Mouse (Mus musculus) retina, postnatal 7 days (tissue): ENCODE measurements at regions not wholly inside any gene's neighbourhood (a gene's known extent, or its start where the extent isn't known, plus 50 kb on each side); places are given as distances from the start of the nearest gene placed in this dataset.

Experiments used
- DNase-seq: peaks from one replicate; pipeline ENCODE4 v3.0.0-alpha.2; 2012; ENCODE audit warnings: low read depth, low spot score

DNA sequence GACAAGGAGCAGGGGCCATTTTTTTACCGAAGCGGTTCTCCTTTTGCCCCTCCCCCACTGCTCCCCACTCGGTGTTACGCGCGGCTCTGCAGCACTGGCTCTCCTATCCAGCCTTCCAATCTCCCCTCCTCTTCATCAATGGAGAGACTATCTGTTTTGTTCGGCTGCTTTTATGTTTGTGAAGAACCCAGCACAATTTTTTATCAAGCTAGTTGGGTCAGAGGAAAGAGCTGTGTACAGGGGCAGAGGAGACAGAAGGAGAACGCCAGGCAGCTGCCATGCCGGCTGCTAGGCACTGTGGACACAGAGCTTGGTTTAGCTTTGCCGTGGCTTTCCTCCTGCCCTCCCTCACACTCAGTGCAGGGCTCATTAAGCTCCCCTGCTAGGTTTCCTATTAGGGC, 280.3 kb downstream of the Sox11 start:
- DNase-seq: no peak

- no peak for DNase-seq
These were observed 281.2 kb downstream of the Sox11 start for GRCm38 (mm10) chr12:27060899-27061762.

DNA sequence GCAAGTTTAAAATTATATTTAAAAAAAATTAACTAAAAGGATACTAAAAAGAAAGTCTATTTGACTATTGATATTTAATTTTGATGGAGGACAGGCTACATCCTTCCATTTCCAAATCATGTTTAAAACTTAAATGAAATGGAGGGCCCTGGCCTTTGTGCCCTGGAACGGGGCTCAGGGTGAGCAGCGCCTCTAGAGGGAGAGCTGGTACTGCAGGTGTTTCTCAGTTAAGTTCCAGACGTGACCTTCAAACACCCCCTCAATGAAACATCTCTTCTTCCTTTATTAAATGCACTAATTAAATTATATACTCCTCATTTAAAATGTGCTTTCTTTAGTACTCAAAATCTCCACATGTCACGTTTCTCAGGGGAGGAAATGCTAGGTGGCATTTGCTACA, 282.5 kb downstream of the Sox11 start:
- DNase-seq: no peak

DNA sequence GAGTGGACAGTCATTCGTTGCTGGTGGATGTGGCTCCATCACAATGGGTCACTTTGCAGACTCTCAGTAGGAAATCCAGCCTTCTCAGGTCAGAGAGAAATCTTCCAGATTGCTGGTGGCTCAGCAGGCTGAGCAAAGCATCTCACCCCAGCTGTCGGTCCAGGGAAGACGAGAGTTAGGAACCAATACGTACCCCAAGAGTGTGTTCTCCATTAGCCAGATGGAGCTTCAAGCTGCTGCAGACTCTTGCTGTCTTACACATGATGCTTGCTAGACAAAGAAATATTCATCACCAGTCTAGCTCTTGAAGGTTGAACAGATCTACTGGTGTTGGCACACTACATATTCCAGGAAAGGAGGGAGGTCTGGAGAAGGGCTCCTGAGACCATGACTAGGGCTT, 288.0 kb downstream of the Sox11 start:
- no peak for DNase-seq

DNA sequence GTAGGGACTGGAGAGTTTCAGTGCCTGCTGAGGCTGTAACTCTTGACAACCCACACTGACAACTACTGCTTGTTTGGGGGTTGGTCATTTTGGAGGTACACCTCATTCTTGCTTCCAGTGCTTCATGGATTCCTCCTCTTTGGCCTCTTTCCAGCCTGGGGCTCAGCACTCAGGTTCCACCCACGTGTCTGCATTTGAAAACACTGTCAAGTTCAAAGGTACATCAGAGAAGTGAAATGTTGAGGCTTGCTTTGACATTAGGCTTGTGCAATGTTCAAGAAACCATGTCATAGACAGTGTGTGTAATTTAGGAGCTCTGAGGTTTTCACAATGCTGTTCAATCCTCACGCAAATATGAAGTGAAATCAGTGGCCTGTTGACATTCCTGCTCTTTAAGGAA, 304.5 kb downstream of the Sox11 start:
- no peak for DNase-seq

DNA sequence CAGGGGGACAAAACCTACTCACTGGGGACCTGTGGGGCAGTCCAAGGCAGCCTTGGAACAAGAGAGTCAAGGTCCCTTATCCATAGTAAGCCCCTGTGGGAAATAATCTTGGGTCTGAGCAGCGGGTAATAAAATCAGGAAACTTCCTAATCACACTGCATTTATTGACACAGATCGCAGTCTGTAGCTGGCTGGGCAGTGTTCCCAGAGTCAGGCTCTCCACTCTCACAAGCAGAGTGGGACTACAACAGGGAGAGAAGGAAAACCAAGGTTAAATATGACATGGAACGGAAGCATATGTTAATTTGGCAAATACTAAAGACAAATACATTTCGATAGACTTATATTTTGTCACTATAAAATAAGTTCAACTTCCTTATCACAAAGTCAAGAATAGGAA, 322.6 kb downstream of the Sox11 start:
- no peak for DNase-seq

DNA sequence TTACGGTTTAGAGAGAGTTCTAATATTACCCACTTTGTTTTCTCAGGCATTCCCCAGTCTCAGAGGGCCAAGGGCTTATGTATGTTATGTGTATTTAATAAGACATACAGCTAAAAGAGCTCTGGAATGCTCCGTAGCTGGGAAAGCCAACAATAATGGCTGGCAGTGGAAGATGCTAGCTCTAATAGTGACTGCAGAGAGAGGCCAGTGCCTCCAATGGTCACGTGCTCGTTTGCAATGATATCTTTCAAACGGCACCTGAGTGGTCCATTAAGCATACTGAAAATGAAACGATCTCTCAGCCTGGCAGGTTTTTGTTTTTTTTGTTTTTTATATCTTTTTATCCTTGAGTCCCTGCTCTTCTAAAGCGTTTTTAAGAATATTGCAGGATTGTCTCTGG, 324.0 kb downstream of the Sox11 start:
- no peak for DNase-seq

DNA sequence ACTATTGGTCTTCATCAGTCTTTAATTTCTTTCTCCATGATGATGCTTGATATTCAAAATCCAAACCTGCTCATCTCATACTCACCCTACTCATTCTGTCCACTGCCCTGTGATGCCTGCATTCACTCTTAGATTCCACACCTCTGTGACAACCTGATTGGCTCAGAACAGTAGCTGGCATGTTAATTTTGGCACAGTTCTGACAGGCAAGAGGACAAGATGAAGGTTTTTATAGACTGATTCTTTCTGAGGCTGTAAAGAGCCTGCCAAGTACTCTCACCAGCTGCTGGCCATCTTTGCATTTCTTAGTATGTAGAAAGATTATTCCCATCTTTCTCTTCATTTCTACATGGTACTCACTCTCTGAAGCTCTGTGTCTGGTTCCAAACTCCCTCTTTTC, 343.1 kb downstream of the Sox11 start:
- no peak for DNase-seq

- no peak for DNase-seq
These were observed 365.9 kb downstream of the Sox11 start for GRCm38 (mm10) chr12:26976284-26977065.

DNA sequence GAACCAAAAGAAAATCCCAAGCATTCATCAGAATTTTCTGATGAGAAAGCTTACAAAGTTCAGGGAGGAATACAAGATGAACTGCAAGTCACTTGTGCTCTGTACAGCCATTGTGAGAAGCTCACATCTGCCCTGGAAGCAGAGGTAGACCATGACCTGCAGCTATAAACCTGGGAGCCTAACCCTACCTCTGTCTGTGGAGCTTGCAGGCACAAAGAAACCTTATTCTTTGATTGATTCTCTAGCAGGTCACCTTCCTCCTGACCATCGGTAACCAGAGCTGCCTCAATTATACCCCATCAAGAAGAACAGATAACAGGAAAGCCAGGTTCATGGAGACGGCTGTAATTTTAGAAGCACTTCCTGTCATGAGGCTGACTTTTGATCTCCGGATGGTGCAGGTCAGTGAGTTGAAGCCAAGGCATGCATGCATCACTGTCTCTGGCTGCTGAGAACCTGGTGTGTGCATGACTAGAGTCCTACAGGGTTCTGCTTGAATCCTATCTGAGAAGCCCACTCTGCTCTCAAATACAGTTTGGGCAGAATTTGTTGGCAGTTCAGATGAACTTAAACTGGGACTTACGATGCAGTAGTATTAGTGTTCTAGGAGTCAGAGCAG, 369.8 kb downstream of the Sox11 start:
- DNase-seq: no peak

DNA sequence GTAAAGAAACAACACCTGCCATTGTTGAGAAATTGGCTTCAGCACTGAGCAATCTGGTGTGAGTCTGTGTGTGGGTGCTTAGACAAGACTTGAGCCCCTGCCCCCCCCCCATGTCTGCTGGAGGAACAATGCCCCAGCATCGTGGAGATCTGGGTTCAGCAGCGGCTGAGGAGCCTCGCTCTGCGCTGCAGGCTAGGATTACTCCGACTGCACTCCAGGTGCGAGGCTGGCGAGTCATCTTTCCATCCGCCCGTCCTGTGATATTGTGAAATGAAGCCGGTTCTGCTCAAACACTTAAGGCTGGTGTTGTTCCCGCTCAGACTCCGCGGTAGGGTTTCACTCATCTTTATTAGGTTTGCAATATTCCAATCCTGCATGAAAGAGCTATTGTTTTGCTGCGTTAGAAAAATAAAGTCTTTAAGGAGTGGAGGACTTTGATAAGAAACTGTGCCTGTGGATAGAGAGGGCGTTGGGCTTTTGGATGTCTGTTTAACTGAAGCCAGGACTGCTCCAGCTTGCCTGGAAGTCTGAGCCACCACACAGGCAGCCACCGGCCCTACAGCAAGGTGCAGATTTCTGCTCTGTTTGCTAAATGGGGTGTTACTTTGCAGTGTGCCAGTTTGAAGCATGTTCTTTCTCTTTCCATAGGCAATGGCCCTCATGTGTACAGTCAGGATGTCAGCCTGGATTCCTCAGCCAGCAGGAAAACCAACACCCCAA, 375.2 kb downstream of the Sox11 start:
- no peak for DNase-seq

DNA sequence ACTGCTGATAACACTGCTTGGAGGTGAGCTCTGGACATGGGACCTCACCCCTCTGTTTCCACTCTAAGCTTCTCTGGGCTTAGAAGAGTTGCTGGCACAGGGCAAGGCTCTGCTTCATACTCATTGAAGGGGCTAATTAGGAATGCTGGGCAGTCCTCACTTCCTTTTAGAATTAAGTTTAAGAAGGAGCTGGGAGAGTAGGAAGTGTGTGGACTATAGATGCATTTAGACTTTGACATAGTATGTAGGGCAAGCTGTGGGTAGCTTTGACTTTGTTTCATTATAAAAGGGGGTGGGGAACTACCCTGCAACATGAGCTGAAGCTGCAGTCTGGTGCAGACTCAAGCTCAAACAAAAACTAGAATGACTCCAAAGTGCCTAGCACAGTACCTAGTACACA, 378.5 kb downstream of the Sox11 start:
- DNase-seq: no peak

DNA sequence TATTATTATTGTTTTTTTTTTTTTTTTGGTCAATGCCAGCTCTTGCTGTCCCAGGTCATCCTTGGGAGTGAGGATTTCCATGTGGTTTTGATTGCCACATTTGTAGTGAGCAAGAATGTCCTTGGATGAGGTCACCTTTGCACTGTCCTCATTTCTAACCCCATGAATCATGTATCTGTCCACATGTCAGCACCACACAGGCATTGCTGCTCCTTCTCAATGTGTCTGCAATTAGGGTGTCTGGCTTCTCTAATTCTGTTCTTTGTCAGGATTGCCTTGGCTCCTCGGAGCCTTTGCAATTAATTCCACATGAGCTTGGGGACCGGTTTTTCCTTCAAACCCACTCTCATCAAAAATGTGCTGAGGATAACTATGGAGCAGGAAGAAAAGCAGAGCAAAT, 402.5 kb downstream of the Sox11 start:
- no peak for DNase-seq

DNA sequence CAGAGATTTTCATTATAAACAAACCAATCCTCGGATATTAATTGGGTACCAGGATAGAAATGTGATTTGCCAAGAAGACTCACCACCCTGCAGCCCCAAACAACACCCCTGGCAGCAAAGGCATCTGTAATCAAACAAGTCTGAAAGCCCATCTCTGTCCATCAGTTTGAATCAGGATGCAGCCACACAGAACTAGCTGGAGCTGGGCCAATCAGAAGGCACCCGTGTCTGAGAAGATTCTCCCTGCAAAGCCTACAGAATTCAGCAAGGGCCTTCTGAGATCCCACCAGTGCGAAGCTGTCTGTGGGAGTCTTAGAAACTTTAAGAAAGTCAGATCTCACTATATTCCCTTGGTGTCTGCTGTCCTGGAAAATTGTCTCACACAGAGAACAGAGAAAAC, 404.5 kb downstream of the Sox11 start:
- no peak for DNase-seq

- DNase-seq: no peak
These were observed 405.5 kb downstream of the Sox11 start for GRCm38 (mm10) chr12:26936696-26937458.

GRCm38 (mm10) chr12:26930155-26930867, 412.1 kb downstream of the Sox11 start:
- no peak for DNase-seq

DNA sequence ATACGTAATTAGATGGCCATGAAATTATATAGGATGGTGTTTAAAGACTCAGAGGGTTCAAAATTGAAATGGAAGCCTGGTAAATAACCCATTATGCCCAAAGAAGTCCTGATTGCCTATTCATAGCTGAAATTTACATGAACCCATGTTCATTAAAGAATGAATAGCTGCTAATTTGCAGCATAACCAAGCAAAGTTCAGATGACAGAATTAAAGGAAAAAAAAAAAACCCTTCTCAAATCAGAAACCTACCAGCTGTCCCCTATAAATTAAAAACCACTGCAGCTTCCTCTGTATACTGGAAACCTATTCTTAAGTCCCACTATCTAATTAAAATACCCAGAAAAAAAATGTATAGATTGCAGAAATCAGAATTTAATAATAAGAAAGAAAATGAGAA, 436.2 kb downstream of the Sox11 start:
- DNase-seq: no peak

GRCm38 (mm10) chr12:26903894-26904272, 434.9 kb downstream of the Cmpk2 start:
- DNase-seq: no peak

DNA sequence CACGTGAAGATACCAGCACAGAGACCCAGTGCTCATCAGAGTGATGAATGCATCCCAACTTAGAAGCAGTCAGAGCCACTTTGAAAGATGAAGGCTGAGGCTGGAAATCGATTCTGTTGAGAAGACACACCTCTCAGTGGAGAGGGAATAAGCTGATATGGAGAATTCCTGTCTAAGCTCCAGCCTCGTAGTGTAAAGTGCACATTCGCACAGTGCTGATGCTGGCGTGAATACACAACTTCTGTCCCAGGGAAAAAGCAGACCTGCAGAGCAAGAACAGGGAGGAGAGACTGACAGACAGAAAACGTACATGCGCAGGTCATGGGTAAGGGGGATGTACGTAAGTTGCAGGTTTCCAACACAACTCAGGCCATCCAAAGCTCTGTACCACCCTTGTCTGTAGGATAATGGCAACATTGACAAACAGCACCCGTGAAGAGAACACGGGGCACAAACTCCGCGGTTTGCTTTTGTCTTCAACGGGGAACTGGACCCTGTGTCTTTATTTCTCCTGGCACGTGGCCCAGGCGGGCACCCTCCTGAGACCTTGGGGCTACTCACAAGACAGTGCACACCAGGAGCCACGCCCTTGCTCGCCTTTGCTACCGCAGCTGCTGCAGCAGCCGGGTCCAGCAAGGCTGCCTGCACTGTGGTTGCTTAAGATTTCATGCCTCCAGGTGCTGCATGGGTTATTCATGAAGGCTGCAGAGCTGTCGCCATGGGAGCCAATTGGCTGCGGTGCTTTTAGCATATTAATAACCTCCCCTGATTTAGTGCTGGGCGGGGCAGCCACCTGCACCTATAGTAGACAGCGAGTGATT, 434.3 kb downstream of the Cmpk2 start:
- no peak for DNase-seq

DNA sequence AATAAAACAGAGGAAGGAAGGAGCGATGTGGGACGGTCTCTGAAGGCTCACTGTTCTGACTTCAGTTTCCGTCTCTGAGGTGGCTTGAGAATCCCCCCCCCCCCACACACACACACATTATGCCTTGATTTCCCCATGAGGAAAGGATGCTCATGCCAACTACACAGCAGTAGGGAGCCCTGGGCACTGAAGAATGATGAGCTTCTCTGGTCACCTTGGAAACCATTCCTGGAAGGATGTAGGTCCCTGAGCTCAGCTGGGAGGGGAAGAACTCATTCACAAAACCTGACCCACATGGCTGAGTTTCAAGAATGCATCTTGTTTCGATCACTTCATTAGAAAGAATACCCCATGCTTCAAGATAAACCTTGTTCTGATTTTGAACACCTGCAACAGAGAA, 422.2 kb downstream of the Cmpk2 start:
- no peak for DNase-seq
